Mouse (Mus musculus): ENCODE measurements around the gene Lmtk3.

Lmtk3 gene

DNA sequence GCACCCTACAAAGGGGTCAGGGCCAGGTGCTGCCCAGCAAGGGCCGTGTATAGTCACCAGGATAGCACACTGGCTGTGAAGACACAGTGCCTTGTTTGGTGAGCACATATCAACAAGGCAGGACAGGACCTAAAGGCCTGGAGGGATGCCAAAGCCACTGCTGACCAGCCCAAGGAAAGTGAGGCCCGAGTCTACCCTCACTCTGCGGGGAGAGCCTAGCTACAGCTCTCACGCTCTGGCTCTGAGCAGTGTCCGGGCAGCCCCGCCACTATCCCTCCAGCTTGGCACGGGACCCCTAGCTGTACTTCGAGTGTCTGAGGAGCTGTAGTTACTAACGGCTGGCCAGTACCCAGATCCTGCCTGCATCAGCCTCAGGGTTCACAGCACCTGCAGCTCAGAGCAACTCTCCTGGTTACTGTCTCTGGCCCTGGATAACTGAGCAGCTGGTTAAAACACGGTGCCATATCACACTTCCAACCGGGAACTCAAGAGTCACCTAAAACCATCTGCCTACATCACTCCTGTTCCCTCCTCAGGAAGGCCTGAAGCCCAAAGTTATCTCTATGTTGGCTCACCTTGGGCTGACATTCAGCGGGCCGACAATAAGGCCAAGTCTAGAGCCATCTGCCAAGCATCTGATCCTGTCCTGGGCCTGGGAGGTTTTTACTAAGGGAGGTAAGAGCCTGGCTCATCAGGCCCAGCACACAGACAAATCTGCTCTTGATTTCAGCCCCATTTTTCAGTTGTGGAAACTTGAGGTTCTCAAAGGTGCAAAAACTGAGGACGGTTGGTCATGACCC, 25.9 kb downstream of the Lmtk3 start:
- peak; percentile 47 for DNase-seq (ENCODE audit: low spot score)

GRCm38 (mm10) chr7:45812921-45813320, 29.4 kb downstream of the Lmtk3 start:
- no peak for DNase-seq (ENCODE audit: low spot score)

DNA sequence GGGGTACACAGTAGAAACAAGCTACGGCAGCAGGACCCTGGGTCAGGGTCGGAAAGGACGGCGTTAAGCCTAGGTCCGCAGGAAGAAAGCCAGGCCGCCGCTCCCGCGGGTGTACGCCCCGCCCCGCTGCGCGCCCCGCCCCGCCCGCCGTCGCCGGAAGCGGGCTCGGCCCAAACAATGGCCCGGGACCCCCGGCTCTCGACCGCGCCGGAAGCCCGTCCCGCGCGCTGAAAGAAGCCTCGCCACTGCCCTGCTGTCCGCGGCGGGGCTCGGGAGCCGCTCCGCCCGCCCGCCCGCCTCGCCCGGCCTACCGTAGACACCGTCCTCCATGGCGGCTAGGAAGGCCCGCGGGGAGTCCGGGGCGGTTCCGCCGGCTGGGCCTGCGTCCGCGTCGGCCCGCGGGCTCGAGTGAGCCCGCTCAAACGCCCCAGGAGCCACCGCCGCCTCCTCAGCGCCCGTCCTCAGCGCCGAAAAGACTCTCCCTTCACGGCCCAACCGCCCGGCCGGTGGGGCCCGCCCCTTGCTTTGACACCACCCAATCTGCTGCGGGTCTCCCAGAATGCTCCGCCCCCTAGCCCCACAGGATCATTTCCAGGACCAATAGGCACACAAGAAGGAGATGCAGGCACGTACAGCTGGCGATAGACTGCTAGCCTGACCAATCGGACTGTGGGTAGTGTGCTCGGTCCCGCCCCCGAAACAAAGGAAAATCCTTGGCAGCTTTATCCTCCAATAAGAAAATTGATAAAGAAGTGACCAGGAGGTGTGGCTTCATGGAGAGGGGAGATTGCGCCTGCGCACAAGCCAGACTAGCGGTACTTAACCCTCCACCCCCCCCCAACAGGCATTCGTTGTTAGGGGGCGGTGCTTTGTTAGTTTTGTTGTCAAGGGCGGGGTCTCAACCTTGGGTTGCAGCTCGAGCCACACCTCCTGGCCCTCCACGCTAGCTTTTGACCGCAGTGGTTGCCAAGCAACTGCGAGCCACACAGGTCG, 30.5 kb downstream of the Lmtk3 start, which contains the start of gene Cyth2:
TSS of gene Cyth2 (minus strand) at position 795 of the 993 bp plus-strand sequence.
- DNase-seq (ENCODE audit: low spot score) = peak; percentile 99

GRCm38 (mm10) chr7:45814841-45815240, 31.3 kb downstream of the Lmtk3 start:
- no peak for DNase-seq (ENCODE audit: low spot score)

DNA sequence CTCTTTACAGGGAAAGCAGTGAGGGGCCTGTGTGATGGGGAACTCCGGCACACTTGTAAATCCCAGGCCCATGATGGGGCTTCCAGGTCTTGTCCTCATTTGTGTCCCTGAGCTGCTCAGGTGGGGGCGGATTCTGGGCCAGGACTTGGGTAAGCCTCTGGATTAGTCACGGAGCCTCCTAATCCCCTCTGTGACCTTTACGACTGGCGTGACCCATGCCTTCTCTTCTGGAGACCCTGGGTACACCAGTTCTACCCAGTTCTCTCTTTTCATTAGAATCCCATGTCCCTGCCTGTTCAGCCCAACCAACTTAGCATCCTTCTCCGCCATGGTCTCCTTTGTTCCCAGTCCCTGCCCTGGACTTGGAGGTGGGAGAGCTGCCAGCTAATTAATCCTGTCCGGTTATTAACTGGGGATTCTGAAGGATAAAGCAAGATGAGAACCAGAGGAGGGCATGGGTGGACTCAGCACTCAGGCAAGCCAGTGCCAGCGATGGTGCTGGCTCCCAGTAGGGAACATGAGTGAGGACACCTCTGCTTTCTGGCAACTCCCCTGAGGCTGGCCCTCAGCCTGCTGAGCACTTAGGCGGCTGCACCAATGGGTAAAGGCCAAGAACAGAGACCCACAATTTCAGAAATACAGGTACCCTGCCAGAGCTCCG, 31.9 kb downstream of the Lmtk3 start:
- DNase-seq (ENCODE audit: low spot score) = peak; percentile 49

GRCm38 (mm10) chr7:45815984-45816351, 32.4 kb downstream of the Lmtk3 start:
- DNase-seq (ENCODE audit: low spot score) = no peak

GRCm38 (mm10) chr7:45819843-45820242, 36.3 kb downstream of the Lmtk3 start:
- DNase-seq (ENCODE audit: low spot score) = no peak

- DNase-seq (ENCODE audit: low spot score) = no peak
These were observed 37.4 kb downstream of the Lmtk3 start for GRCm38 (mm10) chr7:45820913-45821312.

DNA sequence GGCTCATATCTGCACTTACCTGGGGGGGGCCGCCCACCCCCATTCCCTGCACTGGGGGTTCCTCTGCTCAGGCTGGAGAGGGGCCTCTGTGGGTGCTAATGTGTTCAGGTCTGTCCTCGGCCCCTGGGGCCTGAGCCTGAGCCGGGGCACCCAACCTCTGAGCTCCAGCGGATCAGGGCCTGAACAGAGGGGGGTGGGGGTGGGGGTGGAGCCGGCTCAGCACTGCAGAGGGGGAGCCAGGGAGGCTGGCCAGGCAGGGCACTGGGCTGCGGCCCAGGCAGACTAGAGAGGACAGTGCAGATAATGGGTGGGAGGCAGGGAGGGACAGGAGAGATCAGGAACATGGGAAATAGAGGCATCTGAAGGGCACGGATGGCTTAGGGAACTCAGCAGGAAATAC, 41.1 kb downstream of the Lmtk3 start, which contains the start of gene Kcnj14:
TSS of gene Kcnj14 (minus strand) at position 185 of the 400 bp plus-strand sequence.
- no peak for DNase-seq (ENCODE audit: low spot score)

- DNase-seq (ENCODE audit: low spot score) = no peak
These were observed 43.1 kb downstream of the Lmtk3 start for GRCm38 (mm10) chr7:45826631-45827030.

- peak; percentile 88 for DNase-seq (ENCODE audit: low spot score)
These were observed 47.0 kb downstream of the Lmtk3 start, which contains the start of gene Grwd1 for GRCm38 (mm10) chr7:45830427-45831127. Grwd1 (minus strand) TSS chr7:45830944.

GRCm38 (mm10) chr7:45831128-45831525, 47.6 kb downstream of the Lmtk3 start:
- no peak for DNase-seq (ENCODE audit: low spot score)

- no peak for DNase-seq (ENCODE audit: low spot score)
These were observed 48.9 kb downstream of the Lmtk3 start for GRCm38 (mm10) chr7:45832428-45832827.

DNA sequence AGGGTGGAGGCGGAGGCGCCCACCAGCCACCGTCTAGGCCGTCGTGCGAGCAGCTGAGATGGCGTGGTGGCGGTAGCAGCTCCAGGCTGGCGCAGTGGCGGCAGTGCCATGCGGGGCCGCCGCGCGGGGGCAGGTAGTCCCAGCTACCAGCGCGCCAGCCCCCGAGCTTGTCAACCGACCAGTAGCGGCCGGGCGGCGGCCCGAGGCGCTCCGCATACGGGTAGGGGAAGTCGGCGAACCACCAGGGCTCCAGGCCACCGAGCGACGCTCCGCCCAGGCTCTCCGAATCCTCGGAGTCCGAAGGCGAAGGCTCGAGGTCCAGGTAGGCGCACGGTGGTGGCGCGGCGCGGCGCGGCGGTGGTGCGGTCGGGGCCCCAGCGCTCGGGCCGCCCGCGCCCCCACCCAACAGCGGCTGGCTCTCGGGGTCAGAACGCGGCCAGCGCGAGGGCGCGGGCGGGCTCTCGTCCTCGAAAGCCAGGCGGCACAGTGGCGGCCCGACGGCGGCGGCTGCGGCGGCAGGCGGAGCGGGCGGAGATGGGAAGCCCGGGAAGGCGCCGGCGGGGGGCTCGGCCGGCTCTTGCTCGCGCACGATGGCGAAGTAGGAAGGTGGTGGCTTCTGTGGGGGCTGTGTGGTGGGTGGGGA, 49.7 kb downstream of the Lmtk3 start:
- peak; percentile 60 for DNase-seq (ENCODE audit: low spot score)

- no peak for DNase-seq (ENCODE audit: low spot score)
These were observed 50.4 kb downstream of the Lmtk3 start for GRCm38 (mm10) chr7:45833924-45834323.

DNA sequence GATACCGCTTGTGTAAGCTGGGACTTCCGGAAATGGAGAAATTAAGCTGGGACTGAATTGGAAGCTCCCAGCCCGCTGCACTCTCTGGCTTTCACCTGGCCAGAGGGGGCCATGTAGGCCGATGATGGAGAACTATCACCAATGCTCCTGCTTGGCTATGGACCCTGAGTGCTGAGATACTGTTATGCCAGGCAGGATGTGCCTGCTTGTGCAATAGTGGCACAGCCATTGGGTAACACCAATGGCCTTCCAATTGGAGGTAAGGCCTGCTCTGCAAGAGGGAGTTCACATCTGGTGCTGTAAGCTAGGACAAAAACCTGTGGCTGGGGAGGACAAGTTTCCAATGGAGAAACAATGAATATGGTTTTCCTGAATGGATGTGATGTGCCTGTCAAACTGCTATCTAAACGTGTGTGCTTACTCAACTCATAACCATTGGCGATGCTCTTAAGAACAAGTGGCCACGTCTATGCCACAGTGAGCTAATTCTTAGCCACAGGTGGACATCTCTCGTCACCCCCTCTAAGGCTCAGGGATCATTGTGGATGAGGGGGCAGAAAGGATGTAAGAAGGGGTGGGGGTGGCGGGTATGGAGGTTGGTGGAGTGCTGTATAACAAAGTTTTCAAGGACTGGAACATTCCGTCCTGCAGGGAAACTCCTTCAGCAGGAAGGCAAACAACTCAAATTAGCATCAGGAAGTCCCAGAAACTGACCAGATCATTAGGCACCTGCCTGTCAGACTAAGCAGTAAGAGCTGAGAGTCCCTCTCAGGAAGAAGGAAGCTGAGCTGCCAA, 59.6 kb downstream of the Lmtk3 start:
- no peak for DNase-seq (ENCODE audit: low spot score)

DNA sequence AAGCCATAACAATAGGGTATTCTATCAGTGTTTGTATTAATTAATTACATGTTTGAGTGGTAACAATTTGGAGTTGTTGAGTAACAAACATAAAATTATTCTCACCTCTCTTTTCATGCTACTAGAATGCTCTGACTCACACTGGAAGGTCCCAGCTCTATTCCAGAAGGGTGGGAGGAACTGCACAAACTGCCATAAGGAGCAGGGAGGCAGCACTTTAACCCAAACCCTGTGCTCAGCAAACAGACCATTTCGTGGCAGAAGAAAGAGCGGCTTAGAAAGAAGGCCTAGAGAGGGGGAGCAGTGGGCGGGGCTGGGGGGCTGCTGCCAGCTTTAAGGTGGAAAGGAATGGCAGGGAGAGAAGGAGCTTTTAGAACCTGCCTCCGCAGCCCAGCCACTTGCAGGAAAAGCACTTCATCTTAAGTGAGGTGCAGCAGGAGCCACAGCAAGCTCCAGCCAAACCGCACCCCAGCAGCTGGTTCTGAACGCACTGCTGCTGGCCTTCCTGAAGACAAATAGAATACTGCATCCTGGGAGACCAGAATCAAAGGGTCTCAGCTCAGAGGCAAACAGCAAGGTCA, 65.0 kb downstream of the Lmtk3 start:
- no peak for DNase-seq (ENCODE audit: low spot score)

DNA sequence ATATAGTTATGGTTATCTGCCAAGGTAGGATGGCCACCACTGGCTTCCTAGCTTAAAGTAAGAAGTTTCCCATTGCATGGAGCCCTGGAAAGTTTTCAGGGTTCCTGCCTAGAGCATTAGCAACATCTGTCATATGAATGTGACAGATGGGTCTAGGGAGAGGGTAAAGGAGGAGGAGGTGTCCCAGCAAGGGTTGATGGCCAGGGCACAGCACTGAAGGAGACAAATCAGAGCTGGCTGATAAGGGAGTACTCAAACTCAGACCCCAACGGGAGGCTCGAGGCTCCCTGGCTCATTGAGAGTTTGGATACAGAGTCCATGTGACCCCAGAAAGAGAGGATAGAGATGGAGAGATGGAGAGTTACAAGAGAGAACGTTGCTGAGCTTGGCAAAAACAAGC, 67.1 kb downstream of the Lmtk3 start:
- no peak for DNase-seq (ENCODE audit: low spot score)

DNA sequence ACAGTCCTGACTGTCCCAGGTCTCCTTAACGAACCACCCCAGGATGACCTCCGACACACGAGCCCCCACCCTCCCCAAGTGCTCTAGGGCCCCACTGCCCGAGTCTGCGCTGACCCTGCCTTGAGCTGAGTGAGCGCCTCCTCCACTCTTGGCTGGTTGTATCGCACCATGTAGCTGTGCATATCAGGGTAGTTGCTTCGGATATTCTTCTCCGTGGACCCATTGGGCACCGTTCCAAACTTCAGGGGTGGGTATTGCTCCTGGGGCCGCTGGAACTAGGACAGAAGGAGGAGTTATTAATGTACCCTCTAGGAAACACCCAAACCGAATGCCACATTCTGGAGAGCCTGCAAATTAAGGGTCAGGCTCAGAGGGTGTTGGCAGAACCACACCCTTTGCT, 69.6 kb downstream of the Lmtk3 start:
- peak; percentile 56 for DNase-seq (ENCODE audit: low spot score)
